Mouse (Mus musculus) ES-Bruce4 (cell line): ENCODE measurements around the gene Lgr4. TPM values are rescaled to one million over a fixed set of nuclear protein-coding genes. Genes with fewer than 3 reads are reported as not detected.

ENCODE experiments used
- H3K27ac ChIP-seq: 2 replicates; pipeline ENCODE4 v1.5.1; 2012; ENCODE audit warnings: low read length, inconsistent platforms; ENCODE audit not compliant: insufficient read depth
- H3K27me3 ChIP-seq: 2 replicates; pipeline ENCODE4 v1.6.1; 2012; ENCODE audit warnings: mild to moderate bottlenecking, low read length, inconsistent platforms; ENCODE audit not compliant: control insufficient read depth, poor library complexity, insufficient read depth, severe bottlenecking
- H3K36me3 ChIP-seq: 2 replicates; pipeline ENCODE4 v1.6.1; 2012; ENCODE audit warnings: inconsistent platforms, mild to moderate bottlenecking, low read length, moderate library complexity; ENCODE audit not compliant: control insufficient read depth, poor library complexity, insufficient read depth, severe bottlenecking
- H3K4me1 ChIP-seq: one replicate; pipeline ENCODE4 v1.8.1; 2011; ENCODE audit warnings: low read length; ENCODE audit not compliant: control insufficient read depth, insufficient read depth
- H3K4me3 ChIP-seq: 2 replicates; pipeline ENCODE4 v1.5.1; 2011; ENCODE audit warnings: low read depth, mild to moderate bottlenecking, low read length
- H3K9ac ChIP-seq: 2 replicates; pipeline ENCODE4 v1.6.1; 2012; ENCODE audit warnings: low read depth, mild to moderate bottlenecking, inconsistent platforms; ENCODE audit not compliant: poor library complexity, severe bottlenecking
- H3K9me3 ChIP-seq: replicated peaks from 2 replicates; pipeline ENCODE4 v1.6.1; 2012; ENCODE audit warnings: mild to moderate bottlenecking, low read length, inconsistent platforms; ENCODE audit not compliant: control insufficient read depth, poor library complexity, insufficient read depth, severe bottlenecking
- CTCF ChIP-seq: IDR thresholded peaks from one replicate; pipeline ENCODE4 v1.8.1; 2011; ENCODE audit warnings: low read depth, low read length
- EP300 ChIP-seq: IDR thresholded peaks from 2 replicates; pipeline ENCODE4 v1.6.1; 2011; ENCODE audit warnings: low read depth, low read length; ENCODE audit not compliant: insufficient read depth
- POLR2A ChIP-seq: IDR thresholded peaks from one replicate; pipeline ENCODE4 v1.8.1; 2011; ENCODE audit warnings: low read length; ENCODE audit not compliant: insufficient read depth
- polyA plus RNA-seq: library from polyadenylated mRNA; stranded (reverse); fragments of >200 nt; gene quantifications from 2 replicates; pipeline ENCODE4 v1.2.4, GENCODE M21; 2011; ENCODE audit warnings: low read depth; ENCODE audit not compliant: missing spikeins, insufficient read depth, insufficient read length

Lgr4 gene
- polyA plus RNA-seq, 1 experiment, result 64.2 TPM

GRCm38 (mm10) chr2:109972310-109972709, 54.9 kb downstream of the Lgr4 start:
- no peaks in the 10 kb centered on the region for H3K27me3 ChIP-seq
- no peak overlapping the region for H3K4me3 ChIP-seq
- H3K4me1 ChIP-seq, result peaks cover under 1% of the 10 kb centered on the region
- H3K27ac ChIP-seq, result no peak overlapping the region
- peaks cover 3% of the 10 kb centered on the region for H3K36me3 ChIP-seq
- TF ChIP-seq CTCF (no peak), POLR2A (no peak), EP300 (no peak)
- no peak overlapping the region for H3K9ac ChIP-seq
- no peaks in the 10 kb centered on the region for H3K9me3 ChIP-seq

- peaks cover 4% of the 10 kb centered on the region for H3K36me3 ChIP-seq
- TF ChIP-seq CTCF (no peak), EP300 (no peak), POLR2A (no peak)
- H3K27ac ChIP-seq, result no peak overlapping the region
- no peak overlapping the region for H3K9ac ChIP-seq
- H3K4me3 ChIP-seq, result no peak overlapping the region
- H3K9me3 ChIP-seq, result no peaks in the 10 kb centered on the region
- no peaks in the 10 kb centered on the region for H3K27me3 ChIP-seq
- H3K4me1 ChIP-seq, result peaks cover 2% of the 10 kb centered on the region
These were observed 55.5 kb downstream of the Lgr4 start for GRCm38 (mm10) chr2:109972922-109973321.

- Histone ChIP-seq H3K36me3 (peaks cover 4% of the 10 kb centered on the region), H3K4me1 (peaks cover 2% of the 10 kb centered on the region), H3K9ac (no peak overlapping the region), H3K4me3 (no peak overlapping the region), H3K27ac (no peak overlapping the region), H3K27me3 (no peaks in the 10 kb centered on the region), H3K9me3 (no peaks in the 10 kb centered on the region)
- TF ChIP-seq CTCF, result no peak
- TF ChIP-seq EP300, result no peak
- no peak for TF ChIP-seq POLR2A
These were observed 57.4 kb downstream of the Lgr4 start for GRCm38 (mm10) chr2:109974807-109975206.

GRCm38 (mm10) chr2:109976181-109976580, 58.7 kb downstream of the Lgr4 start:
- H3K9me3 ChIP-seq, result no peaks in the 10 kb centered on the region
- H3K27me3 ChIP-seq, result no peaks in the 10 kb centered on the region
- H3K9ac ChIP-seq, result no peak overlapping the region
- H3K4me1 ChIP-seq, result peaks cover 2% of the 10 kb centered on the region
- no peak overlapping the region for H3K4me3 ChIP-seq
- H3K36me3 ChIP-seq, result peaks cover 4% of the 10 kb centered on the region
- TF ChIP-seq CTCF (no peak), POLR2A (no peak)
- no peak overlapping the region for H3K27ac ChIP-seq

- peaks cover 4% of the 10 kb centered on the region for H3K36me3 ChIP-seq
- no peak overlapping the region for H3K9ac ChIP-seq
- H3K9me3 ChIP-seq, result no peaks in the 10 kb centered on the region
- peaks cover 2% of the 10 kb centered on the region for H3K4me1 ChIP-seq
- TF ChIP-seq CTCF (no peak), EP300 (no peak), POLR2A (no peak)
- H3K27ac ChIP-seq, result no peak overlapping the region
- H3K27me3 ChIP-seq, result no peaks in the 10 kb centered on the region
- H3K4me3 ChIP-seq, result no peak overlapping the region
These were observed 59.9 kb downstream of the Lgr4 start for GRCm38 (mm10) chr2:109977322-109977721.

- H3K36me3 ChIP-seq, result peaks cover 5% of the 10 kb centered on the region
- H3K4me1 ChIP-seq, result peaks cover 2% of the 10 kb centered on the region
- TF ChIP-seq POLR2A, result no peak
- no peak for TF ChIP-seq EP300
- TF ChIP-seq CTCF, result no peak
- no peak overlapping the region for H3K27ac ChIP-seq
- H3K9ac ChIP-seq, result no peak overlapping the region
- H3K9me3 ChIP-seq, result no peaks in the 10 kb centered on the region
- no peaks in the 10 kb centered on the region for H3K27me3 ChIP-seq
- no peak overlapping the region for H3K4me3 ChIP-seq
These were observed 61.8 kb downstream of the Lgr4 start for GRCm38 (mm10) chr2:109979209-109979608.
